Mouse (Mus musculus) neural tube, embryonic 11.5 days (tissue): ENCODE measurements at regions not wholly inside any gene's neighbourhood (a gene's known extent, or its start where the extent isn't known, plus 50 kb on each side); places are given as distances from the start of the nearest gene placed in this dataset.

ENCODE experiments used
- ATAC-seq: fragments of 200-750 bp; cut with Nextera tagmentation; 2 replicates; pipeline ENCODE4 v1.8.0; 2017; ENCODE audit warnings: moderate number of reproducible peaks, mild to moderate bottlenecking, moderate TSS enrichment, moderate library complexity; ENCODE audit not compliant: insufficient read depth, low FRiP score, low TSS enrichment
- DNase-seq: peaks from one replicate; pipeline ENCODE4 v3.0.0-alpha.2; 2015; ENCODE audit warnings: low spot score
- H3K27ac ChIP-seq: fragments of 300-500 bp; sonication (generic); 2 replicates; pipeline ENCODE4 v1.5.1; 2014; ENCODE audit warnings: low read depth, mild to moderate bottlenecking, low read length
- H3K27me3 ChIP-seq: fragments of 300-500 bp; sonication (generic); 2 replicates; pipeline ENCODE4 v1.6.1; 2014; ENCODE audit warnings: mild to moderate bottlenecking, low read length, mixed read lengths; ENCODE audit not compliant: control insufficient read depth, insufficient read depth
- H3K36me3 ChIP-seq: fragments of 300-500 bp; sonication (generic); 2 replicates; pipeline ENCODE4 v1.6.1; 2014; ENCODE audit warnings: mild to moderate bottlenecking, low read length, moderate library complexity, mixed read lengths; ENCODE audit not compliant: control insufficient read depth, insufficient read depth
- H3K4me1 ChIP-seq: fragments of 300-500 bp; sonication (generic); 2 replicates; pipeline ENCODE4 v1.6.1; 2014; ENCODE audit warnings: low read length, mixed read lengths; ENCODE audit not compliant: control insufficient read depth, insufficient read depth
- H3K4me2 ChIP-seq: fragments of 300-500 bp; sonication (generic); 2 replicates; pipeline ENCODE4 v1.6.1; 2014; ENCODE audit warnings: low read depth, mild to moderate bottlenecking, moderate library complexity
- H3K4me3 ChIP-seq: fragments of 300-500 bp; sonication (generic); 2 replicates; pipeline ENCODE4 v1.5.1; 2014; ENCODE audit warnings: low read depth, low read length
- H3K9ac ChIP-seq: fragments of 300-500 bp; sonication (generic); 2 replicates; pipeline ENCODE4 v1.6.1; 2014; ENCODE audit warnings: mild to moderate bottlenecking, low read length
- H3K9me3 ChIP-seq: fragments of 300-500 bp; sonication (generic); 2 replicates; pipeline ENCODE4 v1.6.1; 2016; ENCODE audit warnings: low read length; ENCODE audit not compliant: control insufficient read depth
- WGBS: fragments of 180-500 bp; shearing (Covaris S2); extraction: QIAGEN DNeasy Blood & Tissue Kit; methylation state at CpG from one replicate; pipeline ENCODE4 v1.1.7; 2014; 5-methylcytosine and 5-hydroxymethylcytosine counted together

DNA sequence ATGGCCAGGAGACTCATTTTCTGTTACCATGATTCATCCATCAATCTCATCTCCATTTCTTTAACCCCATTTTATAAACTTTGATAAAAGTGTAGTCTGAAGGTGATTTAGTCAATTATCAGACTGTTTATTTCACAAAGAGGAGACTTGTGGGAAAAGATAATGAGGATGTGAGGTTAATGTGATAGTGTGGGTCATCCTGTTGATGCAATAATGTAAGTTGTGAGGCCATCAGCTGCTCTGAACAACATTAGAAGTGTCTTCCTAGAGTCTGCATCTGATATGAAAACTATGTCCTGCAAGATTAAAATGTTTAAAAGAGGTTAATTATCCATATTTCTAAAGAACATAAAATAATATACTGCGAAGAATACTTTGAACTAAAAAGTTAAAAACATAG is 842.8 kb downstream of the Pcdh17 start:
- no peak for ATAC-seq
- H3K36me3 ChIP-seq = no peaks in the 10 kb centered on the region
- H3K27me3 ChIP-seq = no peaks in the 10 kb centered on the region
- H3K9me3 ChIP-seq = no peaks in the 10 kb centered on the region
- no peak overlapping the region for H3K4me3 ChIP-seq
- no peaks in the 10 kb centered on the region for H3K4me1 ChIP-seq
- H3K9ac ChIP-seq = no peak overlapping the region
- no peak overlapping the region for H3K4me2 ChIP-seq
- no peak overlapping the region for H3K27ac ChIP-seq
- no peak for DNase-seq
- WGBS = 94% methylated on average over 1 of the region's 1 CpGs

GRCm38 (mm10) chr14:85287460-85287859 is 844.1 kb downstream of the Pcdh17 start:
- H3K27me3 ChIP-seq = no peaks in the 10 kb centered on the region
- no peak overlapping the region for H3K4me3 ChIP-seq
- 87% methylated on average over 2 of the region's 2 CpGs for WGBS

DNA sequence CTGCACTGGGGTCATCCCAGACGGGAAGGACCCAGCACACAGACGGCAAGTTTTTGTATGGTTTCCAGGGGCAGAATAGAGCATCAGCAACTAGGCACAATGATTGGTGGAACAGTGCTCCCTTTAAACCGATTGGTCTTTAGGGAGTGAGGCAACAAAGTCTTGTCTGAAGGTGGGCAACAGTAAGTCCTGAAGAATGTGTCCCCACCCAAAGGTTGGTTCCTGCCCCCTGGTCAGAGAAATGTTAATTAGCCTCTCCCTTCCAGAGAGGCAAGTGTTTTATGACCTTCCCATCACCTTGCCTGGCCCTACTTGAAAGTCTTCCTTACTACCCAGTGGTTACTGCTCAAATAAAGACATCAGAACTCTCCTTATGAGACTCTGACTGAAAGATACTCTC is 855.6 kb downstream of the Pcdh17 start:
- Histone ChIP-seq H3K4me3 (no peak overlapping the region), H3K4me2 (no peak overlapping the region), H3K4me1 (no peaks in the 10 kb centered on the region), H3K27ac (no peak overlapping the region), H3K36me3 (no peaks in the 10 kb centered on the region), H3K9ac (no peak overlapping the region), H3K9me3 (no peaks in the 10 kb centered on the region), H3K27me3 (no peaks in the 10 kb centered on the region)
- DNase-seq = no peak
- ATAC-seq = no peak
- WGBS = 70% methylated on average over 3 of the region's 3 CpGs

More at GRCm38 (mm10) chr14:85287460-85287859, 844.1 kb downstream of the Pcdh17 start:
- Histone ChIP-seq H3K27ac (no peak overlapping the region), H3K9ac (no peak overlapping the region), H3K4me1 (no peaks in the 10 kb centered on the region), H3K36me3 (no peaks in the 10 kb centered on the region), H3K9me3 (no peaks in the 10 kb centered on the region), H3K4me2 (no peak overlapping the region)
- no peak for DNase-seq
- ATAC-seq = no peak

GRCm38 (mm10) chr14:85320679-85321078 is 877.3 kb downstream of the Pcdh17 start:
- DNase-seq (no peak), ATAC-seq (no peak)
- 89% methylated on average over 2 of the region's 2 CpGs for WGBS
- Histone ChIP-seq H3K27ac (no peak overlapping the region), H3K4me2 (no peak overlapping the region), H3K27me3 (no peaks in the 10 kb centered on the region), H3K4me1 (no peaks in the 10 kb centered on the region), H3K36me3 (no peaks in the 10 kb centered on the region), H3K9ac (no peak overlapping the region), H3K9me3 (no peaks in the 10 kb centered on the region), H3K4me3 (no peak overlapping the region)

DNA sequence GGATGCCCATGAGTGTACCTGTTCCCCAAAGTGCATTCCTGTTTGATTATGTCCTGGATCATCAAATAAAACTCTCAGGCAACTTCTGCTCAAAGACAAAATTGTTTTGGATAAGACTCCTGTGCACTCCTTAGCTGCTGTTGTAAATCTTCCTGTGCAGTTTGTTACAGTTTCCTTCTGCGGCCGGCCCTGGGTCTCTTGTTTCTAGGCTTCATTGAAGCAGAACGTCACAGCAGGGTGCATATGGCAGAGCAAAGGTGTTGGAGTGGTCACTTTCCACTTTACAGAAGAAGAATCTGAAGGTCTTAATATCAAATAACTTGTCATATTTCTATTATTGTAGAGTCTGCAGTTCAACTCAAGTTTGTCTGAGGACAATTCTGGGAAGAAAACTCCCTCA is 889.9 kb downstream of the Pcdh17 start:
- Histone ChIP-seq H3K4me1 (no peaks in the 10 kb centered on the region), H3K27me3 (no peaks in the 10 kb centered on the region), H3K9me3 (no peaks in the 10 kb centered on the region), H3K36me3 (no peaks in the 10 kb centered on the region), H3K4me2 (no peak overlapping the region), H3K4me3 (no peak overlapping the region), H3K27ac (no peak overlapping the region), H3K9ac (no peak overlapping the region)
- WGBS = 54% methylated on average over 3 of the region's 3 CpGs
- ATAC-seq (no peak), DNase-seq (no peak)

DNA sequence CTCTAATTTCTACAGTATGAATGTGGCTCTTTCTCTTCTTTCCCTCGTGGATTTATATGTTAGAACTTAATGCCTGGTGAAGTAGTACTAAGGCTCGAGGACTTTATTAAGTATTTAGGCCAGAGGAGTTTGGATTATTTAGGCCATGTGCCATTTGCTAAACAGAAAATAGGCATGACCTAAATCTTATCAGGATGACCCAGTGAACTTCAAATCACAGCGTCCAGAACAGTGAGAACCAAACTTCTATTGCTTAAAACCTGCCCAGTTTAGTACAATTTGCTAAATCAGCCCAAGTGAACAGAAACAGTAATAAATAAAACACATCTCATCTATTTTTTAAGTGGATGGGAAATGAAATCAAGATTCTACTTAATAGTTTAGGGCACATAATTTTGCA is 893.8 kb downstream of the Pcdh17 start:
- no peaks in the 10 kb centered on the region for H3K4me1 ChIP-seq
- no peak overlapping the region for H3K4me2 ChIP-seq
- H3K9me3 ChIP-seq = no peaks in the 10 kb centered on the region
- no peak overlapping the region for H3K4me3 ChIP-seq
- no peaks in the 10 kb centered on the region for H3K36me3 ChIP-seq
- no peak overlapping the region for H3K27ac ChIP-seq
- ATAC-seq = no peak
- no peak for DNase-seq
- WGBS = 83% methylated on average over 3 of the region's 3 CpGs
- H3K9ac ChIP-seq = no peak overlapping the region
- no peaks in the 10 kb centered on the region for H3K27me3 ChIP-seq

DNA sequence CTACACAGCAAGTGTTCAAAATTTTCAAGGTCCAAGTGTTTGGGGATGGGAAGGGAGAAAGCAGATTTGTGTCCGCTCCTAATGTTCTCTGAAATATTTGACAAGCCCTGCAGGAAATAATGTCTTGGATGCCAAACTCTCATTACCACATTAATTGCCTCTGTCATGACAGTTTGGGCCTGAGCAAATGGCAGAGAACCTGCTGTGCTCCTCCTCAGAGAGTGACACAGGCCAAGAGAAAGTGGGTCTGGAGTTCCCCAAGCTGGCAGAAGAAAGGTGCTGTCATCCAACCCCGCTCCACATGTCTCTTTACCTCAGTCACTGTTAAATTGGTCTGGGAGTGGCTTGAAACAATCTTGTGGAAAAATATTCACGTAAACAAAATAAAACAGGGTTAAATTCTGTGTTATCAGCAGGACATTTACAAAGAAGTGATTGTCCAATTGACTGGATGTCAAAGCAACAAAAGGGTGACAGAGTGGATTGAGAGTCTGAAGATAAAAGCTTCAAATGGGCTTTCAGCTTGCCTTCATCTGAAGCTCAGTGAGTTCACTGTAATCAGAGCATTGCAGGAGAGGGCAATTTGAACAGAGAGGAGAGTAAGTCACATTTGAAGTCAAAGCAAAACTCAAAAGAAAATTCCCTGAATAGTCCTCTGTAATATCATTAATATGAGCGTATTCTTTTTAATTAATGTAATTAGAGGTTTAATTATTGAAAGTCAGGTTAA is 911.4 kb downstream of the Pcdh17 start:
- no peak overlapping the region for H3K4me3 ChIP-seq
- no peaks in the 10 kb centered on the region for H3K4me1 ChIP-seq
- no peak overlapping the region for H3K4me2 ChIP-seq
- H3K9me3 ChIP-seq = no peaks in the 10 kb centered on the region
- DNase-seq (peak; percentile 28), ATAC-seq (0 out of 2 replicates have a peak, but pooled peaks have one; percentile 32)
- 26% methylated on average over 4 of the region's 4 CpGs for WGBS
- no peaks in the 10 kb centered on the region for H3K36me3 ChIP-seq
- no peaks in the 10 kb centered on the region for H3K27me3 ChIP-seq
- no peak overlapping the region for H3K9ac ChIP-seq
- no peak overlapping the region for H3K27ac ChIP-seq

DNA sequence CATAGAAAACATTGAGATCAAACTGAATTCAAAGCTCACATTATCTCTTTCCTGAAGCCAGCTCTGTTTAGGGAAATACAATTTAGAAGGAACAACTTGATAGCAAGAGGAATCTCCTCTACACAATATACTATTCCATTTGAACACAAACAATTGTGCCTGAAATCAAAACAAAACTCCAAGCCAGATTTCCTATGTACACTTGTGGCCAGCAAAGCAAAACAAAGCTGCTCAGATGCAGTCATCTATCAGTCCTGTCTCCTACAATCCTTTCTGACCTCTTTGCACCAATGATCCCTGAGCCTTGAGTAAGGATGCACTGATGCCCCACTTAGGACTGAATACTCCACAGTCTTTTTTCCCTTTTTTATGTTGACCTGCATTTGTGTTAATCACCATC is 920.2 kb downstream of the Pcdh17 start:
- no peak overlapping the region for H3K27ac ChIP-seq
- no peaks in the 10 kb centered on the region for H3K9me3 ChIP-seq
- H3K4me1 ChIP-seq = no peaks in the 10 kb centered on the region
- no peak for ATAC-seq
- H3K4me3 ChIP-seq = no peak overlapping the region
- no peaks in the 10 kb centered on the region for H3K36me3 ChIP-seq
- DNase-seq = no peak
- H3K9ac ChIP-seq = no peak overlapping the region
- no peaks in the 10 kb centered on the region for H3K27me3 ChIP-seq
- H3K4me2 ChIP-seq = no peak overlapping the region

- Histone ChIP-seq H3K9ac (no peak overlapping the region), H3K27me3 (no peaks in the 10 kb centered on the region), H3K4me1 (no peaks in the 10 kb centered on the region), H3K9me3 (no peaks in the 10 kb centered on the region), H3K36me3 (no peaks in the 10 kb centered on the region), H3K27ac (no peak overlapping the region), H3K4me2 (no peak overlapping the region), H3K4me3 (no peak overlapping the region)
- DNase-seq (no peak), ATAC-seq (no peak)
- WGBS = 90% methylated on average over 1 of the region's 1 CpGs
These were observed 929.9 kb downstream of the Pcdh17 start for GRCm38 (mm10) chr14:85373312-85373711.
